In genomic region chr11:50211322-50212059, GRCm38 (mm10) we compare ENCODE assay signal across 8 mouse cellular contexts. TPM values are rescaled to one million over a fixed set of nuclear protein-coding genes. Genes with fewer than 3 reads are reported as not detected.
A peak's percentile ranks its signal among the peaks of the same experiment; 100 is the strongest.
DNase-seq lines count a peak whose midpoint lies in the region; ATAC-seq and TF ChIP-seq lines count a peak whose summit lies in the region.

No protein-coding gene starts in this region.

- no peak for TF ChIP-seq CTCF in liver, embryonic 14.5 days (IDR thresholded peaks at IDR 0.05; ENCODE audit: low read depth)

- peak overlapping the region; percentile 68 for H3K4me2 ChIP-seq in forebrain, embryonic 13.5 days
- peak overlapping the region; percentile 69 for H3K4me2 ChIP-seq in liver, embryonic 14.5 days (ENCODE audit: low read depth)

- WGBS in forebrain, embryonic 13.5 days, result 87% methylated on average over 3 of the region's 3 CpGs
- 83% methylated on average over 3 of the region's 3 CpGs for WGBS in liver, embryonic 14.5 days (ENCODE audit: insufficient replicate concordance)

- no peaks in the 10 kb centered on the region for H3K27me3 ChIP-seq in erythroblast, embryonic 14.5 days (ENCODE audit: control insufficient read depth)
- H3K27me3 ChIP-seq in forebrain, embryonic 13.5 days, result no peaks in the 10 kb centered on the region
- H3K27me3 ChIP-seq in liver, embryonic 14.5 days (ENCODE audit: control insufficient read depth, insufficient read depth, low read length), result no peaks in the 10 kb centered on the region

- no peak for TF ChIP-seq EP300 in liver, embryonic 14.5 days (IDR thresholded peaks at IDR 0.05; ENCODE audit: low read depth)

- H3K9ac ChIP-seq in forebrain, embryonic 13.5 days, result no peak overlapping the region
- peak overlapping the region; percentile 85; the same call in 1 of the 2 replicates for H3K9ac ChIP-seq in liver, embryonic 14.5 days (replicated peaks)

- 0 out of 2 replicates have a peak overlapping the region, but pooled peaks have one; percentile 97 for H3K27ac ChIP-seq in forebrain, embryonic 13.5 days
- H3K27ac ChIP-seq in liver, embryonic 14.5 days, result peak overlapping the region; percentile 95

- H3K4me3 ChIP-seq in erythroblast, embryonic 14.5 days (replicated peaks), result peak overlapping the region; percentile 98
- H3K4me3 ChIP-seq in forebrain, embryonic 13.5 days, result peak overlapping the region; percentile 93
- peak overlapping the region; percentile 81 to 83 for H3K4me3 ChIP-seq in liver, embryonic 14.5 days (ENCODE audit: insufficient read depth in 1 of 2, low read depth in 2 of 2, low read length in 2 of 2)

- H3K9me3 ChIP-seq in erythroblast, embryonic 14.5 days (ENCODE audit: control insufficient read depth, low read length), result no peaks in the 10 kb centered on the region
- H3K9me3 ChIP-seq in forebrain, embryonic 13.5 days (replicated peaks), result no peaks in the 10 kb centered on the region
- H3K9me3 ChIP-seq in liver, embryonic 14.5 days (ENCODE audit: control insufficient read depth, low read length), result no peaks in the 10 kb centered on the region

- peaks cover 72% of the 10 kb centered on the region for H3K4me1 ChIP-seq in erythroblast, embryonic 14.5 days (ENCODE audit: control insufficient read depth)
- H3K4me1 ChIP-seq in forebrain, embryonic 13.5 days, result peaks cover 33% of the 10 kb centered on the region
- peaks cover 26 to 27% of the 10 kb centered on the region in 2 experiments for H3K4me1 ChIP-seq in liver, embryonic 14.5 days (replicated peaks; ENCODE audit: control insufficient read depth in 2 of 2, insufficient read depth in 2 of 2, low read length in 1 of 2)

- no peak for ATAC-seq in erythroblast, adult 5-6 weeks (replicated peaks; ENCODE audit: low FRiP score, poor library complexity, severe bottlenecking)
- ATAC-seq in forebrain, embryonic 13.5 days, result no peak
- ATAC-seq in liver, embryonic 14.5 days (ENCODE audit: insufficient read depth), result no peak

- DNase-seq in 416B (ENCODE audit: low read depth), result peak; percentile 53
- no peak for DNase-seq in liver, embryonic 14.5 days (ENCODE audit: low read depth in 3 of 3, low spot score in 3 of 3)
- DNase-seq in embryo, embryonic 10 days (ENCODE audit: low spot score), result no peak
- DNase-seq in ovary, postnatal 36 days (ENCODE audit: low spot score), result no peak
- DNase-seq in retina, embryonic 14.5 days (ENCODE audit: low spot score), result no peak

- H3K36me3 ChIP-seq in erythroblast, embryonic 14.5 days (ENCODE audit: control insufficient read depth), result peaks cover 46% of the 10 kb centered on the region
- H3K36me3 ChIP-seq in forebrain, embryonic 13.5 days (ENCODE audit: poor library complexity, severe bottlenecking), result peaks cover 15% of the 10 kb centered on the region
- peaks cover 14% of the 10 kb centered on the region for H3K36me3 ChIP-seq in liver, embryonic 14.5 days (replicated peaks; ENCODE audit: control insufficient read depth, insufficient read depth, low read depth)

RNA-seq across cellular contexts. Expression of gene Mgat4b, which starts 0.8 kb away (rescaled TPM):
- 23.6 and 24.7 TPM in 2 replicates for polyA plus RNA-seq in erythroblast, embryonic 14.5 days (2012)
- total RNA-seq in erythroblast, adult 5-6 weeks (2015; ENCODE audit: low replicate concordance), result 7.1 and 7.7 TPM in 2 replicates
- 5.1 and 10.0 TPM in 2 replicates for total RNA-seq in erythroblast, adult 5-6 weeks (2017; ENCODE audit: low replicate concordance)
- polyA plus RNA-seq in forebrain, embryonic 13.5 days (2015; fragmentation: Nextera tagmentation; extraction: Ambion mirVana), result 10.1 and 12.9 TPM in 2 replicates
- 14.8 and 16.6 TPM in 2 replicates for polyA plus RNA-seq in liver, embryonic 14.5 days (2012; rRNA removed)
- polyA plus RNA-seq in liver, embryonic 14.5 days (2014; fragmentation: Nextera tagmentation; extraction: Ambion mirVana), result 5.7 and 9.5 TPM in 2 replicates

RNA-seq across cellular contexts. Expression of gene Sqstm1, which starts 0.9 kb away (rescaled TPM):
- 19.5 and 24.0 TPM in 2 replicates for polyA plus RNA-seq in erythroblast, embryonic 14.5 days (2012)
- 101 and 109 TPM in 2 replicates for total RNA-seq in erythroblast, adult 5-6 weeks (2015; ENCODE audit: low replicate concordance)
- 596 and 621 TPM in 2 replicates for total RNA-seq in erythroblast, adult 5-6 weeks (2017; ENCODE audit: low replicate concordance)
- polyA plus RNA-seq in forebrain, embryonic 13.5 days (2015; fragmentation: Nextera tagmentation; extraction: Ambion mirVana), result 194 and 210 TPM in 2 replicates
- 36.8 and 43.7 TPM in 2 replicates for polyA plus RNA-seq in liver, embryonic 14.5 days (2012; rRNA removed)
- polyA plus RNA-seq in liver, embryonic 14.5 days (2014; fragmentation: Nextera tagmentation; extraction: Ambion mirVana), result 103 and 117 TPM in 2 replicates

RNA-seq across cellular contexts. Expression of gene Ltc4s, which starts 26.9 kb away (rescaled TPM):
- not detected in 2 replicates for polyA plus RNA-seq in erythroblast, embryonic 14.5 days (2012)
- not detected in 2 replicates for total RNA-seq in erythroblast, adult 5-6 weeks (2015; ENCODE audit: low replicate concordance)
- 2.2 TPM in 1 of 2 replicates, not detected in the other for total RNA-seq in erythroblast, adult 5-6 weeks (2017; ENCODE audit: low replicate concordance)
- 1.1 and 1.2 TPM in 2 replicates for polyA plus RNA-seq in forebrain, embryonic 13.5 days (2015; fragmentation: Nextera tagmentation; extraction: Ambion mirVana)
- 0.54 and 0.81 TPM in 2 replicates for polyA plus RNA-seq in liver, embryonic 14.5 days (2012; rRNA removed)
- polyA plus RNA-seq in liver, embryonic 14.5 days (2014; fragmentation: Nextera tagmentation; extraction: Ambion mirVana), result 0.61 and 0.83 TPM in 2 replicates

RNA-seq across cellular contexts. Expression of gene Mrnip, which starts 37.2 kb away (rescaled TPM):
- polyA plus RNA-seq in erythroblast, embryonic 14.5 days (2012), result 0.79 and 1.3 TPM in 2 replicates
- 6.7 and 9.8 TPM in 2 replicates for total RNA-seq in erythroblast, adult 5-6 weeks (2015; ENCODE audit: low replicate concordance)
- total RNA-seq in erythroblast, adult 5-6 weeks (2017; ENCODE audit: low replicate concordance), result 2.8 and 4.0 TPM in 2 replicates
- 24.0 and 26.9 TPM in 2 replicates for polyA plus RNA-seq in forebrain, embryonic 13.5 days (2015; fragmentation: Nextera tagmentation; extraction: Ambion mirVana)
- polyA plus RNA-seq in liver, embryonic 14.5 days (2012; rRNA removed), result 7.4 and 7.6 TPM in 2 replicates
- polyA plus RNA-seq in liver, embryonic 14.5 days (2014; fragmentation: Nextera tagmentation; extraction: Ambion mirVana), result 8.5 and 9.3 TPM in 2 replicates
